Mouse (Mus musculus) bone marrow macrophage, adult 2 months (primary cell): ENCODE measurements around the gene Osbpl6.

ENCODE experiments used
- CTCF ChIP-seq: IDR thresholded peaks from 2 replicates; pipeline ENCODE4 v1.5.1; 2012; ENCODE audit warnings: low read depth, mild to moderate bottlenecking, low read length, moderate library complexity
- POLR2A ChIP-seq: IDR thresholded peaks from 2 replicates; pipeline ENCODE4 v1.6.1; 2012; ENCODE audit warnings: mild to moderate bottlenecking, low read depth, low read length, borderline replicate concordance

DNA sequence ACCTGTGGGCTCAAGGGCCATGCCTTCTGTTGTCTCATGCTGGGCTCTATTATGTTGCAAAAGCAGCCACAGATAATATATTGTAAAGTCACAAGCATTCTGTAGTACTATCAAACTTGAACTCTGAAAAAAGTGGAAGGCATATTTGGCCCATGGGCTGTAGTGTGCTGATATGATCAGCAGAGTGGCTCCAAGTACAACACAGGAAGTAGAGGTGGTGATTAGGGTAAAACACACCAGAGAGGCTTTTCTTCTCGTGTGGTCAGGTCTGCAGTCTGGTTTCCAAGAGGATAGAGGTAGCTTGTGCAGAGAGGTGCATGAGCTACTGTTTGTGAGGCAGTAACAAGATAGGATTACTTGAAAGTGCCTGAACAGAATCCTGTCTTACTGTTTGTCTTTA, 69.5 kb downstream of the Osbpl6 start:
- TF ChIP-seq CTCF (no peak), POLR2A (no peak)
